Mouse (Mus musculus): Measurements from ENCODE around the gene Ntm.

DNA sequence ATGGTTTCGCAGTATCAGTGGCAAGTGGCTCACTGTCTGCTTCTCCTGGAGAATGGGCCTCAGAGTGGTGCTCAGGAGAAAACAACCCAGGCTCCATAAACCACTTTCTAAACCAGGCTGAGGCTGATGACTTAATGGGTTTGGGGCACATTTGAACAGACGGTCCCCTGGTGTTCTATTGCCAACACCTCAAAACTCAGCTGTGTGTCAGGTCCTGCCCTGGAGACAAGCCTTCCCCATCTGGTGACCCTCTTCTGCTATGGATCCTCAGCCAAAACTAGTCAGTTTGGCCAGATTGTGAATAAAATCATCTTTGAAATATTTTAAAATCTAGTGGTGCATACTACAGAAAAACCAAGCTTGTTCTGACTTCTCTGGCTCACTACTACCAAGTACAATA is 907.3 kb downstream of the Ntm start:
- TF ChIP-seq CTCF (IDR thresholded peaks at IDR 0.05; ENCODE audit: borderline replicate concordance, extremely low read depth, insufficient read depth, insufficient read length) (no peak), POLR2A (IDR thresholded peaks at IDR 0.05; ENCODE audit: borderline replicate concordance, extremely low read depth, insufficient read depth, insufficient read length, poor library complexity, severe bottlenecking) (no peak)
